Mouse (Mus musculus) layer of hippocampus, adult 8-10 months (tissue): Measurements from ENCODE around the gene Slc35g2. TPM values are rescaled to one million over a fixed set of nuclear protein-coding genes. Genes with fewer than 3 reads are reported as not detected.

Experiments used
- DNase-seq, 2 experiments: peaks; one replicate each; pipeline ENCODE4 v3.0.0; 2022; ENCODE audit warnings: low spot score in 2 of 2
- total RNA-seq, 4 experiments: library from RNA; stranded (reverse); gene quantifications; 2 replicates each; pipeline ENCODE4 v1.2.4; 2022

Slc35g2 gene
- total RNA-seq, result 10 to 100 TPM; 17.7 to 21.7 (median 20.7) TPM

DNA sequence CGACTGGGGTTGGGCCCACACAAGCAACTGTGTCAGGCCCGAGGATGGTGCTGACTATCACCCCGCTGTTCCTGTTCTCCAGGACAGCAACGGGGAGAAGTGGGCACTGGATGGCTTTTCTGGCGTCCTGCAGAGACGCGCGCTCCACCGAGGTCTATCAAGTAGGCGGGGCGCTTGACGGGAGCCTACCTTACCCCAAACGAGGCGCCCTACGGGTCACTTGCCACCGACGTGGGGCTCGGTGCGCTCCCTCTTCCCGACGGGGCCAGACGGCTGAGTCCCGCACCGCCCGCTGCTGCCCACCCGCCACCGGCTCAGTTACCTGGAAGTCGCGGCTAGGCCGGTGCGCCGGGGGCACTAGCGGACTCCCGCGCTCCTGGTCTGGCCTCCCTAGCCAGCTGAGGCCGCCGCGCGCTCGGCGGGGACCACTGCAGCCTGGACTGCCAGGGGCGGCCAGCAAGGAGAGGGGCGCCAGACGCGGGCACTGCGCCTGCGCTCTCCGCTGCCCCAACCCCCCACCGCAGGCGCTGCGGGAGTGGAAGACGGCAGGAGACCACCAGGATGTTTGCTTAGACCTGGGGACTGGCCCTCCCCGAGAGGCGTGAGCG, at the start of gene Slc35g2:
TSS of gene Slc35g2 (minus strand) at position 465 of the 608 bp plus-strand sequence.
- DNase-seq, result peak; percentile 21

DNA sequence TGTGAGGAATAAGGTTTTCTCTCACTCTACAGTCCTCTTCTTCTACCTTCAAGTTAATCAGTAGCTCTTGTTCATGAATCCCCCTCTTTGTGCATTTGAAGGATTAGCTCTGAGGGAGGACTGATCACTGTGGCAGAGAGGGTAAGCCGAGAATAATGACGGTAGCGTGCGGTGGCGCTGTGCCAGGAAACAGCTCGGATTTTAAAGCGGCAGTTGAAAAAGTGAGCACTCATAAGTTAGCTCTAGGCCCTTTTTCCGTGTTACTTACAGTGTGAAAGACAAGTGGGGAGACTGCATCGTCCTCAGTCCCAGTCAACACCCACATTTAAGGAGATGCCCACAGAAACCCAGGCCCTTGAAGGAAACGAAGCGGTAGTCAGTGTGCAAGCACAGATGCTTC, 46.1 kb upstream of the Slc35g2 start:
- peak in 1 of 2 experiments; percentile 31 for DNase-seq

DNA sequence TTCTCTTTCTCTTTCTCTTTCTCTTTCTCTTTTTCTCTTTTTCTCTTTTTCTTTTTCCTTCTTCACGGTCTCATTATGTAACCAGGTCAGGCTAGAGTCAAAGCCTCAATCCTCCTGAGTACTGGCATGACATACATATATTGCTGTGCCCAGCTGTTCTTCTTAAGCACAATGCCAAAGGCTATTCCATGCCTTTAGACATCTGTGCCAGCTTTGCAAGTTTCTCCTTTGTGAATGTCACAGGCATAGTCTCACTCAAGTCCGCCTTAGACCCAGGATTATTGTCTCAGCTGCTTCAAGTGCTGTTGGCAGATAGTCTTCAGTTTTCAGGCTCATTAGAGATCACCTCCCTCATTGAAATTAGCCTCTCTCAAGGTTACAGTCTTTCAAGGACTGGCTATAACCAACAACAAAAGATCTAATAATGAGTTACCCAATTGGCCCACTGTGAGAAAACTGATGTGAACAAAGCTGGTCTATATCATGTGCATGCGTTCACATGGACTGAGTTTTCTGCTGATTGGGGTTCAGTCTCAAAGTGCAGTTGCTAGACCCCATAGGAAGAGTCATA, 42.7 kb upstream of the Slc35g2 start:
- no peak for DNase-seq

- DNase-seq, result peak; percentile 9 to 14
These were observed 35.2 kb upstream of the Slc35g2 start for GRCm38 (mm10) chr9:100605985-100606554.

DNA sequence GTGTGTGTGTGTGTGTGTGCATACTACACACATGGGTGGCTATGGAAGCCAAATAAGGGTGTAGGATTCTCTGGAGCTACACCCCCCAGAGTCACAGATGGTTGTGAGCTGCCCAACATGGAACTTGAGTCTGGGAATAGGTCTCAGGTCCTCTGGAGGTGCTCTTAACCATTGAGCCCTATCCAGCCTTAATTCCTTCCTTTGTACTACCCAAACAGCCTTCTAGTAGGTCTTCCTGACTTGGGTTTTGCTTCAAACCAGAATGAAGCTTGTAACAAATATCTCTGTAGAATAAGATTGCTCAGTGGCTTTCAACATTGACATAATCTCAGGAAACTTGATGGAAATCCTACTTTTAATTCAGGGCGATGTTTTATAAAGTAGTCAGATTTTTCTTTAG, 34.6 kb upstream of the Slc35g2 start:
- no peak for DNase-seq

DNA sequence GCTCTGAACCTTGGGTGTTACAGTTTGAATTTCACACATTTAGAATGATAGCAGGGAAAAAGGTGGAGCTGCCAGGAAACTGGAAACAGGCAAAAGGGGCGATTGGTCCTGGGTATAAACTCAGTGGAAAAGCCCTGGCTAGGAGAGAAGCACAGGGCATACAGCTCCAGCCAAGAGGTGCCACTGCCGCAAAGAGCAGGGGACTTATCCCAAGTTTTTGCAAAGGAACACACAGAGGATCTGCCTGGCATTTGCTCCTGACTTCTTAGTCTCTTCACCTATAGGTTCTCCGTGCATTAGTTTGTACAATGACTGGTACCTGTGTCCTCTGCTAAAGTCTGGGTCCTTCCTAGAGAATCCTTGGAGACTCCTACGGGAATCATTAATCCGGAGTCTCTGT, 32.3 kb upstream of the Slc35g2 start:
- DNase-seq, result no peak

- no peak for DNase-seq
These were observed 31.2 kb upstream of the Slc35g2 start for GRCm38 (mm10) chr9:100602130-100602529.

DNA sequence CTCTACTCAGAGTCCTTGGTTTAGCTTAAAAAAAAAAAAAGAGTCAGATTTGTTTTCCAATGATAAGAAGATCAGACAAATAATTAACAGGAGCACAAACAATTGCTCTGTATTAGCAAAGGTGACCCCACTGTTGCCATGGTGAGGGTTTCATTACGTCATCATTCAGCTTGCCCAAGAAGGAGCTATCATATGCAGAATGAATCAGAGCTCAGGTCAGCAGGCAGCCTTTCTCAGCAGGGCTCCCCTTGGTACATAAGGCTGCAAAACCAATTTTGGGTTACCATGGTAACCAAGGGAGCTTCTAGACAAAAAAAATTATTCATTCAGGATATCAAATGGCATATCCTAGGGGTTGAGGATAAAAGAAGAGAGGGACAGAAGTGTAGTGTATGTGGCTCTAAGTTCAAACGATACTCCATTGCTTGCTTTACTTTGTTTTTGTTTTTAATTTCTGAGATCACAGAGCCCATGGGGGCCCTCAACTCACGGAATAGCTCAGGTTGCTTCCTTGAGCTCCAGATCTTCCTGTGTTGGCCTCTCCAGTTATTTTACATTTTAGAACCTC, 29.0 kb upstream of the Slc35g2 start:
- no peak for DNase-seq

DNA sequence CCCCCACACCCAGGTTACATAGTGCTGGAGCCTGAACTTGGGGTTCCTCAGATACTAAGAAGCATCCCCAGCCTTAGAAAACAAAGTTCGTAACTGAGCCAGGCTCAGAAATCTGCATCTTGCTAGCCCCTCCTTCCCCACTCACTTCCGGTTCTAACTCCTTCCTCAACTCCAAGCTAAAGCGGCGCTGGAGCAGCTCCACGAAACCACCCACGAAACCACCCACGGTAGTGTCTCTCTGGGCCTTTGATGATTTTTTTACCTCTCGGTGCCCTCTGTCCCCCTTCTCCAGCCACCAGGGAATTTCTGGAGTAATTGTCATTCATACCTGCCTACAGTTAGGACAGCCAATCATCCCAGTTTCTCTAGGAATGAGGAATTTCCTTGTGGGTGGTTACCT, 26.7 kb upstream of the Slc35g2 start, which contains the start of gene Stag1:
TSS of gene Stag1 (plus strand) at position 253 of the 400 bp plus-strand sequence.
- no peak for DNase-seq

DNA sequence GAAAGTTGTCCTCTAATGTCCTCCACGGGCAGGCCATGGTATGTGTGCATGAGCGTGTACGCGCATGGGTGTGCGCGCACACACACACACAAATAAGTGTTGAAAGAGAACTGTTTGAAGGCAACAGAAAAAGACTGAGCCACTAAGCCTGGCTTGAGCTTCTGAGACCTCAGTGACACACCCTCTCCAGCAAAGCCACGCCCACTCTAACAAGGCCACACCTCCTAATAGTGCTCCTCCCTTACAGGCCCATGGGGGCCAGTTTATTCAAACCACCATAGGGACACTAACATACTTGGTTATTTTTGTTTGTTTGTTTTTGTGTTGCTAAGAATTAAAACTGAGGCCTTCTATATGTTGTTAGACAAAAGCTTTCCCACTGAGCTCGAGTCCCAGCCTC, 25.4 kb upstream of the Slc35g2 start:
- DNase-seq, result no peak

- DNase-seq, result no peak
These were observed 19.6 kb upstream of the Slc35g2 start for GRCm38 (mm10) chr9:100590462-100590861.

GRCm38 (mm10) chr9:100584031-100584430, 13.1 kb upstream of the Slc35g2 start:
- DNase-seq, result no peak

DNA sequence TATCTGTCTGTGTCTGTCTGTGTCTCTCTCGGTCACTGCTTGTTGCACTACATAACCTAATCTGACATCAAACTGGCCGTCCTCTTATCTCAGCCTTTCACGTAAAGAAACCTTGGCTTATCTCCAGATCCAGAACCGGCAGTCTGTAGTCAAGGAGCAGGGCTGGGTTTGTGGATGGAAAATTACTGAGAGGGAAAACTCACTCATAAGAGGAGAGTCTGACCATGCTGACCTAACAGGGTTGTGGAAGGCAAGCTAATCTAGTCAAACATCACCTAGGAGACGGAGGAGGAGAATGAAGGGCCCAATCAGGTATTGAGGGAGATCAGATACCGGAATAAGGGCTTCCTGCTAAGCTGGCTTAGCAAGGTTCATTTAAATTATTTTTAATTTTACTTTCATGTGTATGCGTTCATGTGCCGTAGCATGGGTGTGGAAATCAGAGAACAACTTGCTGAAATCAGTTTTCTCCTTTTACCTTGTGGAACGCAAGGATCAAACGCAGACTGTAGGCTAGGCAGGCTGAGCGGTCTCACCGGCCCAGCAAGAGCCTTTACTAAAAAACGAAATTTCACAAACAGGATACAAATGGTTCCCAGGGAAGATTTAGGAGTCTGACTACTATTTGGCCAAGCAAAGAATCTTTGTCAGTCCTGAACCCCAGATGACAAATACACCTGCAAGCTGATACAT, 12.1 kb upstream of the Slc35g2 start:
- DNase-seq, result no peak

GRCm38 (mm10) chr9:100581543-100582492, 10.9 kb upstream of the Slc35g2 start:
- no peak for DNase-seq

- no peak for DNase-seq
These were observed 9.4 kb upstream of the Slc35g2 start for GRCm38 (mm10) chr9:100580196-100580740.

DNA sequence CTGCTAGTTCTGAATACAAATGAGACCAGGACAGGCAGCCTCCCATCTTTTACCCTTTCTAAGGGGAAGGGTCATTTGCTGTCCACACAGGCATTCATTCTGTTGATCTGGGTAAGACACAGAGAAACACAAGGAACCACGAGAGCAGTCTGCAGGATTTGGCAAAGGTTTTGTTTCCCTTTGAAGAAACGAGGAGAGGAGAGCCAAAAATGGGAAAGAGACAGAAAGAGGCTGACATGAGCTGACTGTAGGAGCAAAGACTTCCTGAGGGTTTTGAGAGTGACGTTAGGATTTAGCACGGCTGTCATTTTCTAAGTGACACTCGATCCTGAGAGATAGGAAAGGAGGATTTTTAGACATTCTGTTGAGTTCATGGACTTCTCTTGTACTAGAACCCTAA, 3.1 kb upstream of the Slc35g2 start:
- no peak for DNase-seq

GRCm38 (mm10) chr9:100573300-100573699, 2.4 kb upstream of the Slc35g2 start:
- no peak for DNase-seq

DNA sequence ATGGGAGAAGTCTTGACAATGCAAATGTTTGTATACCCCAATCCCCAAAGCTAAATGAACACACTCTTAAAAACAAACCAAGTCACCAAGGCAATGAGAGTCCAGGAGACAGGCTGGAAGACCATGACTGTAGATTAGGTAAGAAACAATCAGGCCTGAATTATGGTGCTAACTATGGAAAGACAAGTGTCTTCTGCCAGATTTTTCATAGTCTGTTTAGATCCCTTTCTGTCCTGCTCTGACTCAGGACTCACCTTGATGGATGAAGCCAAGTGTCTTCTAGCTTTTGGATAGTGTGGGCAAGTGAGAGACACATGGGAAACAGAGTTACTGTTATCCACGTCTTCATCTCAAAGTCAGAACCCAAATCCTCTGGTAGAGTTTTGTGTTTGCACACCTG, 621 bp upstream of the Slc35g2 start:
- no peak for DNase-seq

DNA sequence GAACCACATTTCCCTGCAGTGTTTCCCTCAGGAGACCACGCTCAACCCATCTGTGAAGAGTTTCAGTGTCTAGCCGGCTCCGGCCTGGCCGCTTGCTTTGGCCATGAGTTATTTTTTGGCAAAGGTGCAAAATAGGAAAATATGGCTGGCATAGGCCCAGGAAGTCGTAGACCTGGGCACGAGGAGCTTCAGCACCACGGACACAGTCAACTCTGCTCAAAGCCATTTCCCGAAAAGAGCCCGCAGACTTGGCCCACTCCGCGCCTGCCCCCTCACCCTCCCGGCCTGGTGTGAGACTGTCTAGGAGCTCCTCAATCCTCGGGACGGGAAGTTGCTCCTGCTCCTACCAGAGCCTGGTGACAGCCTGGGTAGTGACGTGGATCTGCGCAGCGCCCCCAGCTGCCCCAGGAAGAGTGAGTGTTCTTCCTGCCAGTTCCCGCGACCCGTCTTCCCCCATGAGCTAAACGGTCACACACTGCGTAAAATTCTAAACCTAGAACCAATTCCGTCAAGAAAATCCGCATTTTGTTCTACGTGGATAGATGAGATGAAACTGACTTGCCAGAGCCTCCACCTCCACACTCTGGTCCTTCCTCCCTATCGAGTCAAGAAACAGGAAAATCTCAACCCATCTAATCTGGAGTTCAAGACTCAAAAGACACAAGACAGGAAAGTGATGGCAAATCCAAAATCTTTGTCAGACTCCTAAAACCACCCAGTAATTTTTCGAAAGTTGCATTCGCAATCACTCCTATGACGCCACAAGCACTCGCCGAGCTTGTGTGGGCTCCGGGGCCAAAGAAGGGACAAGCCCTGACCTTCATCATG, 878 bp downstream of the Slc35g2 start:
- DNase-seq, result peak; percentile 44 to 51
